Mouse (Mus musculus) thymus, adult 2 months (tissue): ENCODE data around the gene Myrip.

Experiments used
- CTCF ChIP-seq: fragments of 200-500 bp; IDR thresholded peaks from 2 replicates; pipeline ENCODE4 v1.5.1; 2012; ENCODE audit warnings: mild to moderate bottlenecking, control low read depth, low read length, moderate library complexity, borderline replicate concordance; ENCODE audit not compliant: control insufficient read depth, poor library complexity, insufficient read depth; ENCODE audit errors: extremely low read depth
- POLR2A ChIP-seq: fragments of 200-500 bp; IDR thresholded peaks from 2 replicates; pipeline ENCODE4 v1.6.1; 2012; ENCODE audit warnings: mild to moderate bottlenecking, low read length, control low read depth, moderate library complexity; ENCODE audit not compliant: control insufficient read depth, poor library complexity, insufficient read depth; ENCODE audit errors: extremely low read depth

- no peak for TF ChIP-seq CTCF
- TF ChIP-seq POLR2A: no peak
These were observed 115.4 kb downstream of the Myrip start for GRCm38 (mm10) chr9:120416729-120417128.
